Mouse (Mus musculus): Measurements from ENCODE around the gene Dusp22.

GRCm38 (mm10) chr13:30749557-30750141, 89.8 kb downstream of the Dusp22 start:
- TF ChIP-seq POLR2A (IDR thresholded peaks at IDR 0.05; ENCODE audit: extremely low read depth, insufficient read depth, low read length) (no peak), CTCF (IDR thresholded peaks at IDR 0.05; ENCODE audit: low read depth, low read length) (no peak)
